Mouse (Mus musculus) G1E (cell line): ENCODE measurements around the gene Fam160a1.

Source experiments
- CTCF ChIP-seq: IDR thresholded peaks from 2 replicates; pipeline ENCODE4 v1.5.1; 2012; ENCODE audit warnings: low read depth, low read length, inconsistent platforms, mixed read lengths
- GATA1 ChIP-seq: IDR thresholded peaks from 2 replicates; pipeline ENCODE4 v1.6.1; 2012; ENCODE audit warnings: borderline replicate concordance, low read length, inconsistent platforms, mixed read lengths
- POLR2AphosphoS5 ChIP-seq: IDR thresholded peaks from 2 replicates; pipeline ENCODE4 v1.6.1; 2012; ENCODE audit warnings: low read depth, low read length, inconsistent platforms; ENCODE audit not compliant: insufficient replicate concordance
- TAL1 ChIP-seq: conservative IDR thresholded peaks from 2 replicates; pipeline ENCODE4 v1.6.1; 2012; ENCODE audit warnings: low read depth, low read length, inconsistent platforms, mixed read lengths

GRCm38 (mm10) chr3:85757944-85758343 lies 59.1 kb downstream of the Fam160a1 start:
- TF ChIP-seq CTCF, result no peak
- TF ChIP-seq POLR2AphosphoS5, result no peak
- TF ChIP-seq GATA1, result no peak
- TF ChIP-seq TAL1, result no peak
